Mouse (Mus musculus): ENCODE results near the gene Dnaja2.

DNA sequence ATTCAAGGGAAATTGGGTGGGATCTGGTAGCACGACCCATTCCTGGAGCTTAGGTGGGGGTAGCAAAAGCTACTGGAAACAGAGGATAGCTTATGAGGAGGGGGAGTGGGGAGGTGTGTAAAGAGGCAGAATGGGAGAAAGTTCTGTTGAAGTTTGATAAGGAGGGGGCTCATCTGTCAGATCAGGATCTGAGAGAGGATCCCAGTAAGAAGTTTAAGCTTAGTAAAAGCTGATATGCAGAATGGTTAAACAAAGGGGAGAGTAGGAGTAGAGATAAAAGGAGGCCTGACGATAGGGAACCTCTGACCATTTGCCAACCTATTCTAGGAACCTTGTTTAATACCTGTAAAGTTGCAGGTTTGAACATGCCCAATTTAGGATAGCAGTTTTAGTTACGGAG lies 10.0 kb upstream of the Dnaja2 start:
- TF ChIP-seq EP300 (IDR thresholded peaks at IDR 0.05; ENCODE audit: low read depth) (no peak), CTCF (IDR thresholded peaks at IDR 0.05; ENCODE audit: low read depth) (no peak)

Data from heart, postnatal 0 days (tissue).